Comparison of ENCODE assay signal across 13 mouse cellular contexts in genomic region chr2:27734800-27735199, GRCm38 (mm10). TPM values are rescaled to one million over a fixed set of nuclear protein-coding genes. Genes with fewer than 3 reads are reported as not detected.
DNase-seq lines count a peak whose midpoint lies in the region; TF ChIP-seq lines count a peak whose summit lies in the region.
"Had no signal": no experiment of that assay in that cellular context is flagged by ENCODE, and none has a peak within 500 bp of the region (broad histone marks: within the 10 kb centered on the region; RNA-seq: fewer than 3 reads in every experiment).

No protein-coding gene starts in this region.

- DNase-seq in heart, adult 11 months, result peak; percentile 93
- no peak for DNase-seq in heart, adult 8-10 months (ENCODE audit: low spot score)
- no peak for DNase-seq in kidney, adult 2 months
- DNase-seq in kidney, adult 9 months, result no peak
- DNase-seq in limb, embryonic 10.5 days (ENCODE audit: low spot score), result no peak
- DNase-seq in layer of hippocampus, adult 18-20 months (ENCODE audit: low spot score in 2 of 2), result no peak
- DNase-seq in layer of hippocampus, postnatal 10 days (ENCODE audit: low spot score in 2 of 2), result no peak
- DNase-seq: right cerebral cortex, postnatal 25 days; thymus, postnatal 4 days had no signal

- H3K27me3 ChIP-seq in kidney, adult 2 months (replicated peaks; ENCODE audit: control insufficient read depth, insufficient read depth, low read length), result no peaks in the 10 kb centered on the region
- no peaks in the 10 kb centered on the region for H3K27me3 ChIP-seq in limb, embryonic 10.5 days (ENCODE audit: low read depth, poor library complexity, severe bottlenecking)
- H3K27me3 ChIP-seq: liver, embryonic 15.5 days had no signal

- peak overlapping the region; percentile 15; the same call in 1 of the 2 replicates for H3K27ac ChIP-seq in kidney, adult 2 months (ENCODE audit: insufficient read depth, low read depth, low read length)
- peak overlapping the region; percentile 40 for H3K27ac ChIP-seq in brown adipose tissue, adult 24 weeks (replicated peaks; ENCODE audit: low read depth, low read length)
- peak overlapping the region; percentile 67 for H3K27ac ChIP-seq in limb, embryonic 10.5 days
- H3K27ac ChIP-seq: left cerebral cortex, adult 2 months; liver, embryonic 15.5 days had no signal

- H3K4me3 ChIP-seq in kidney, adult 2 months (ENCODE audit: insufficient read depth, low read depth, low read length), result no peak overlapping the region
- H3K4me3 ChIP-seq in brown adipose tissue, adult 24 weeks (ENCODE audit: insufficient read depth, low read depth, low read length), result no peak overlapping the region
- 0 out of 2 replicates have a peak overlapping the region, but pooled peaks have one; percentile 6 for H3K4me3 ChIP-seq in limb, embryonic 10.5 days
- H3K4me3 ChIP-seq: left cerebral cortex, adult 2 months; liver, embryonic 15.5 days; megakaryocyte, embryonic 14.5 days had no signal

- peaks cover 33% of the 10 kb centered on the region for H3K4me1 ChIP-seq in kidney, adult 2 months (ENCODE audit: control insufficient read depth, insufficient read depth, low read length)
- H3K4me1 ChIP-seq in brown adipose tissue, adult 24 weeks (ENCODE audit: control insufficient read depth, insufficient read depth, insufficient read length, low read length), result peaks cover 47% of the 10 kb centered on the region
- peaks cover 62% of the 10 kb centered on the region for H3K4me1 ChIP-seq in limb, embryonic 10.5 days

- H3K36me3 ChIP-seq in kidney, adult 2 months (ENCODE audit: control insufficient read depth, insufficient read depth, low read length), result no peaks in the 10 kb centered on the region; the same call in 1 of the 2 replicates
- H3K36me3 ChIP-seq in limb, embryonic 10.5 days, result peaks cover 23% of the 10 kb centered on the region
- H3K36me3 ChIP-seq: liver, embryonic 15.5 days had no signal

- WGBS in kidney, adult 2 months, result 70% methylated on average over 2 of the region's 2 CpGs
- 77% methylated on average over 2 of the region's 2 CpGs for WGBS in limb, embryonic 10.5 days

- H3K9me3 ChIP-seq in limb, embryonic 10.5 days (replicated peaks), result no peaks in the 10 kb centered on the region
- H3K9me3 ChIP-seq: liver, embryonic 15.5 days; megakaryocyte, embryonic 14.5 days had no signal

- TF ChIP-seq POLR2A in kidney, adult 2 months (IDR thresholded peaks at IDR 0.05; ENCODE audit: low read depth, low read length), result no peak

- no peak for TF ChIP-seq CTCF in kidney, adult 2 months (conservative IDR thresholded peaks at IDR 0.05; ENCODE audit: insufficient read depth, insufficient read length, low read depth, low read length)

RNA-seq across cellular contexts. Expression of gene Rxra, which starts 58.6 kb away (rescaled TPM):
- 10 to 100 TPM; 50.5 to 61.2 (median 56.9) TPM for total RNA-seq in heart, adult 8-10 months (2022)
- polyA plus RNA-seq in kidney, adult 2 months (2012; rRNA removed), result 94.8 and 107 TPM in 2 replicates
- 23.1 and 24.1 TPM in 2 replicates for polyA plus RNA-seq in brown adipose tissue, adult 24 weeks (2012; ENCODE audit: insufficient read depth, insufficient read length, missing spikeins)
- 8.7 and 10.9 TPM in 2 replicates for polyA plus RNA-seq in limb, embryonic 10.5 days (2016; fragmentation: Nextera tagmentation; extraction: Ambion mirVana)
- 10 to 100 TPM; 31.0 to 35.1 TPM for total RNA-seq in layer of hippocampus, adult 18-20 months (2021)
- total RNA-seq in layer of hippocampus, postnatal 10 days (2021), result 10 to 100 TPM; 13.4 to 14.2 TPM

Comparison
In these comparisons a context has a peak if more than half of its experiments do, and no peak if none do; other contexts are left out.
1. H3K27ac ChIP-seq: peak in every context shown above with its lines; median percentile 67 in limb, embryonic 10.5 days; 40 in brown adipose tissue, adult 24 weeks; 15 in kidney, adult 2 months.